Mouse (Mus musculus): ENCODE results near the gene Rspo4. TPM values are rescaled to one million over a fixed set of nuclear protein-coding genes. Genes with fewer than 3 reads are reported as not detected.

Rspo4 gene
- 0.32 TPM in 2 replicates for polyA plus RNA-seq (2014; fragmentation: Nextera tagmentation; extraction: Ambion mirVana)

- ATAC-seq (ENCODE audit: low FRiP score, low TSS enrichment) (no peak), DNase-seq (peak; percentile 23)
- H3K4me3 ChIP-seq (replicated peaks; ENCODE audit: low read depth, low read length) = peak within 1 kb of the TSS; percentile 34
- no peaks in the 10 kb centered on the region for H3K36me3 ChIP-seq (ENCODE audit: control insufficient read depth, insufficient read depth, low read length)
- H3K4me2 ChIP-seq (ENCODE audit: low read length) = peak within 1 kb of the TSS; percentile 55
- H3K9ac ChIP-seq (replicated peaks; ENCODE audit: low read length) = peak within 1 kb of the TSS; percentile 20; the same call in 1 of the 2 replicates
- peaks cover 7% of the 10 kb centered on the region; the same call in 1 of the 2 replicates for H3K4me1 ChIP-seq (ENCODE audit: control insufficient read depth, insufficient read depth, low read length)
- H3K9me3 ChIP-seq (ENCODE audit: control insufficient read depth, low read length) = no peaks in the 10 kb centered on the region
- no peak within 1 kb of the TSS for H3K27ac ChIP-seq (replicated peaks; ENCODE audit: low read depth, low read length)
- peaks cover 23% of the 10 kb centered on the region for H3K27me3 ChIP-seq (ENCODE audit: control insufficient read depth, insufficient read depth, low read length)
- 1% methylated on average over 50 of the region's 50 CpGs for WGBS
Measured at GRCm38 (mm10) chr2:151842648-151843226, at the start of gene Rspo4. Rspo4 (plus strand) TSS chr2:151842927.

- WGBS = 89% methylated on average over 4 of the region's 4 CpGs
- no peaks in the 10 kb centered on the region for H3K27me3 ChIP-seq (ENCODE audit: control insufficient read depth, insufficient read depth, low read length)
- ATAC-seq (ENCODE audit: low FRiP score, low TSS enrichment) = no peak
Measured at GRCm38 (mm10) chr2:151815586-151815985, 27.1 kb upstream of the Rspo4 start.

GRCm38 (mm10) chr2:151862257-151862810, 19.6 kb downstream of the Rspo4 start:
- DNase-seq (peak; percentile 70), ATAC-seq (ENCODE audit: low FRiP score, low TSS enrichment) (no peak)
- no peaks in the 10 kb centered on the region for H3K4me1 ChIP-seq (ENCODE audit: control insufficient read depth, insufficient read depth, low read length)
- WGBS = 43% methylated on average over 5 of the region's 5 CpGs
- no peaks in the 10 kb centered on the region for H3K9me3 ChIP-seq (ENCODE audit: control insufficient read depth, low read length)
- no peaks in the 10 kb centered on the region for H3K36me3 ChIP-seq (ENCODE audit: control insufficient read depth, insufficient read depth, low read length)
- H3K27ac ChIP-seq (replicated peaks; ENCODE audit: low read depth, low read length) = no peak overlapping the region
- H3K4me2 ChIP-seq (ENCODE audit: low read length) = no peak overlapping the region
- no peak overlapping the region for H3K9ac ChIP-seq (replicated peaks; ENCODE audit: low read length)
- no peaks in the 10 kb centered on the region for H3K27me3 ChIP-seq (ENCODE audit: control insufficient read depth, insufficient read depth, low read length)
- H3K4me3 ChIP-seq (replicated peaks; ENCODE audit: low read depth, low read length) = no peak overlapping the region

More at GRCm38 (mm10) chr2:151815586-151815985, 27.1 kb upstream of the Rspo4 start:
- Histone ChIP-seq H3K4me3 (replicated peaks; ENCODE audit: low read depth, low read length) (no peak overlapping the region), H3K9me3 (ENCODE audit: control insufficient read depth, low read length) (no peaks in the 10 kb centered on the region), H3K27ac (replicated peaks; ENCODE audit: low read depth, low read length) (no peak overlapping the region), H3K4me1 (ENCODE audit: control insufficient read depth, insufficient read depth, low read length) (no peaks in the 10 kb centered on the region), H3K4me2 (ENCODE audit: low read length) (no peak overlapping the region), H3K9ac (replicated peaks; ENCODE audit: low read length) (no peak overlapping the region), H3K36me3 (ENCODE audit: control insufficient read depth, insufficient read depth, low read length) (no peaks in the 10 kb centered on the region)
- DNase-seq = no peak

- Histone ChIP-seq H3K27ac (replicated peaks; ENCODE audit: low read depth, low read length) (no peak overlapping the region), H3K4me3 (replicated peaks; ENCODE audit: low read depth, low read length) (no peak overlapping the region), H3K36me3 (ENCODE audit: control insufficient read depth, insufficient read depth, low read length) (no peaks in the 10 kb centered on the region), H3K9me3 (ENCODE audit: control insufficient read depth, low read length) (no peaks in the 10 kb centered on the region), H3K27me3 (ENCODE audit: control insufficient read depth, insufficient read depth, low read length) (no peaks in the 10 kb centered on the region), H3K4me2 (ENCODE audit: low read length) (no peak overlapping the region), H3K9ac (replicated peaks; ENCODE audit: low read length) (no peak overlapping the region), H3K4me1 (ENCODE audit: control insufficient read depth, insufficient read depth, low read length) (no peaks in the 10 kb centered on the region)
- 87% methylated on average over 6 of the region's 6 CpGs for WGBS
- DNase-seq = no peak
- ATAC-seq (ENCODE audit: low FRiP score, low TSS enrichment) = no peak
Measured at GRCm38 (mm10) chr2:151864941-151865340, 22.2 kb downstream of the Rspo4 start.

GRCm38 (mm10) chr2:151866487-151866886, 23.8 kb downstream of the Rspo4 start:
- no peak overlapping the region for H3K4me2 ChIP-seq (ENCODE audit: low read length)
- no peaks in the 10 kb centered on the region for H3K9me3 ChIP-seq (ENCODE audit: control insufficient read depth, low read length)
- DNase-seq = peak; percentile 65
- H3K36me3 ChIP-seq (ENCODE audit: control insufficient read depth, insufficient read depth, low read length) = no peaks in the 10 kb centered on the region
- H3K9ac ChIP-seq (replicated peaks; ENCODE audit: low read length) = no peak overlapping the region
- no peak for ATAC-seq (ENCODE audit: low FRiP score, low TSS enrichment)
- WGBS = 40% methylated on average over 4 of the region's 4 CpGs
- no peaks in the 10 kb centered on the region for H3K27me3 ChIP-seq (ENCODE audit: control insufficient read depth, insufficient read depth, low read length)
- no peaks in the 10 kb centered on the region for H3K4me1 ChIP-seq (ENCODE audit: control insufficient read depth, insufficient read depth, low read length)
- H3K4me3 ChIP-seq (replicated peaks; ENCODE audit: low read depth, low read length) = no peak overlapping the region
- H3K27ac ChIP-seq (replicated peaks; ENCODE audit: low read depth, low read length) = no peak overlapping the region

GRCm38 (mm10) chr2:151868196-151868595, 25.5 kb downstream of the Rspo4 start:
- 85% methylated on average over 8 of the region's 8 CpGs for WGBS
- DNase-seq (no peak), ATAC-seq (ENCODE audit: low FRiP score, low TSS enrichment) (no peak)

GRCm38 (mm10) chr2:151874551-151874950, 31.8 kb downstream of the Rspo4 start:
- Histone ChIP-seq H3K36me3 (ENCODE audit: control insufficient read depth, insufficient read depth, low read length) (no peaks in the 10 kb centered on the region), H3K4me1 (ENCODE audit: control insufficient read depth, insufficient read depth, low read length) (no peaks in the 10 kb centered on the region)

More at GRCm38 (mm10) chr2:151868196-151868595, 25.5 kb downstream of the Rspo4 start:
- Histone ChIP-seq H3K9ac (replicated peaks; ENCODE audit: low read length) (no peak overlapping the region), H3K4me2 (ENCODE audit: low read length) (no peak overlapping the region), H3K27me3 (ENCODE audit: control insufficient read depth, insufficient read depth, low read length) (no peaks in the 10 kb centered on the region), H3K36me3 (ENCODE audit: control insufficient read depth, insufficient read depth, low read length) (no peaks in the 10 kb centered on the region), H3K4me1 (ENCODE audit: control insufficient read depth, insufficient read depth, low read length) (no peaks in the 10 kb centered on the region), H3K9me3 (ENCODE audit: control insufficient read depth, low read length) (no peaks in the 10 kb centered on the region), H3K4me3 (replicated peaks; ENCODE audit: low read depth, low read length) (no peak overlapping the region), H3K27ac (replicated peaks; ENCODE audit: low read depth, low read length) (no peak overlapping the region)

GRCm38 (mm10) chr2:151876012-151876485, 33.3 kb downstream of the Rspo4 start:
- no peaks in the 10 kb centered on the region for H3K9me3 ChIP-seq (ENCODE audit: control insufficient read depth, low read length)
- no peak overlapping the region for H3K4me2 ChIP-seq (ENCODE audit: low read length)
- H3K27ac ChIP-seq (replicated peaks; ENCODE audit: low read depth, low read length) = no peak overlapping the region
- WGBS = 15% methylated on average over 8 of the region's 8 CpGs
- no peaks in the 10 kb centered on the region for H3K27me3 ChIP-seq (ENCODE audit: control insufficient read depth, insufficient read depth, low read length)
- H3K4me1 ChIP-seq (ENCODE audit: control insufficient read depth, insufficient read depth, low read length) = no peaks in the 10 kb centered on the region
- no peak overlapping the region for H3K9ac ChIP-seq (replicated peaks; ENCODE audit: low read length)
- no peaks in the 10 kb centered on the region for H3K36me3 ChIP-seq (ENCODE audit: control insufficient read depth, insufficient read depth, low read length)
- ATAC-seq (ENCODE audit: low FRiP score, low TSS enrichment) (peak; percentile 69), DNase-seq (peak; percentile 78)
- no peak overlapping the region for H3K4me3 ChIP-seq (replicated peaks; ENCODE audit: low read depth, low read length)

More at GRCm38 (mm10) chr2:151874551-151874950, 31.8 kb downstream of the Rspo4 start:
- no peak overlapping the region for H3K9ac ChIP-seq (replicated peaks; ENCODE audit: low read length)
- H3K27ac ChIP-seq (replicated peaks; ENCODE audit: low read depth, low read length) = no peak overlapping the region
- peak; percentile 36 for DNase-seq
- no peak overlapping the region for H3K4me3 ChIP-seq (replicated peaks; ENCODE audit: low read depth, low read length)
- no peak for ATAC-seq (ENCODE audit: low FRiP score, low TSS enrichment)
- H3K4me2 ChIP-seq (ENCODE audit: low read length) = no peak overlapping the region
- no peaks in the 10 kb centered on the region for H3K9me3 ChIP-seq (ENCODE audit: control insufficient read depth, low read length)
- no peaks in the 10 kb centered on the region for H3K27me3 ChIP-seq (ENCODE audit: control insufficient read depth, insufficient read depth, low read length)

GRCm38 (mm10) chr2:151878645-151879044, 35.9 kb downstream of the Rspo4 start:
- H3K4me2 ChIP-seq (ENCODE audit: low read length) = no peak overlapping the region
- H3K36me3 ChIP-seq (ENCODE audit: control insufficient read depth, insufficient read depth, low read length) = no peaks in the 10 kb centered on the region
- H3K9me3 ChIP-seq (ENCODE audit: control insufficient read depth, low read length) = no peaks in the 10 kb centered on the region
- no peaks in the 10 kb centered on the region for H3K27me3 ChIP-seq (ENCODE audit: control insufficient read depth, insufficient read depth, low read length)
- no peak overlapping the region for H3K4me3 ChIP-seq (replicated peaks; ENCODE audit: low read depth, low read length)
- WGBS = 82% methylated on average over 3 of the region's 3 CpGs
- ATAC-seq (ENCODE audit: low FRiP score, low TSS enrichment) (no peak), DNase-seq (no peak)
- no peak overlapping the region for H3K27ac ChIP-seq (replicated peaks; ENCODE audit: low read depth, low read length)
- no peaks in the 10 kb centered on the region for H3K4me1 ChIP-seq (ENCODE audit: control insufficient read depth, insufficient read depth, low read length)
- no peak overlapping the region for H3K9ac ChIP-seq (replicated peaks; ENCODE audit: low read length)
